Mouse (Mus musculus): ENCODE results near the gene Ybx3. TPM values are rescaled to one million over a fixed set of nuclear protein-coding genes. Genes with fewer than 3 reads are reported as not detected.

The Ybx3 gene
- polyA plus RNA-seq, 1 experiment, result 75.0 TPM

- Histone ChIP-seq H3K4me3 (ENCODE audit: insufficient read depth, low read length) (peak overlapping the region; percentile 34), H3K4me1 (ENCODE audit: control insufficient read depth, insufficient read depth, low read length) (peaks cover 8% of the 10 kb centered on the region; the same call in 1 of the 2 replicates), H3K27ac (ENCODE audit: insufficient read depth, low read length) (no peak overlapping the region)
- TF ChIP-seq POLR2A (IDR thresholded peaks at IDR 0.05; ENCODE audit: extremely low read depth, insufficient read depth, low read length) (no peak), CTCF (IDR thresholded peaks at IDR 0.05; ENCODE audit: extremely low read depth, insufficient read depth, low read length) (no peak)
Measured at GRCm38 (mm10) chr6:131386416-131387019, 1.8 kb downstream of the Ybx3 start.

GRCm38 (mm10) chr6:131385469-131385868, 2.8 kb downstream of the Ybx3 start:
- no peak for TF ChIP-seq POLR2A (IDR thresholded peaks at IDR 0.05; ENCODE audit: extremely low read depth, insufficient read depth, low read length)
- TF ChIP-seq CTCF (IDR thresholded peaks at IDR 0.05; ENCODE audit: extremely low read depth, insufficient read depth, low read length), result no peak
- H3K4me1 ChIP-seq (ENCODE audit: control insufficient read depth, insufficient read depth, low read length), result peaks cover 8% of the 10 kb centered on the region; the same call in 1 of the 2 replicates
- H3K27ac ChIP-seq (ENCODE audit: insufficient read depth, low read length), result no peak overlapping the region
- H3K4me3 ChIP-seq (ENCODE audit: insufficient read depth, low read length), result no peak overlapping the region; the same call in 1 of the 2 replicates

GRCm38 (mm10) chr6:131383713-131384330, 4.5 kb downstream of the Ybx3 start:
- no peak overlapping the region for H3K27ac ChIP-seq (ENCODE audit: insufficient read depth, low read length)
- H3K4me3 ChIP-seq (ENCODE audit: insufficient read depth, low read length), result no peak overlapping the region
- TF ChIP-seq CTCF (IDR thresholded peaks at IDR 0.05; ENCODE audit: extremely low read depth, insufficient read depth, low read length) (no peak), POLR2A (IDR thresholded peaks at IDR 0.05; ENCODE audit: extremely low read depth, insufficient read depth, low read length) (no peak)
- H3K4me1 ChIP-seq (ENCODE audit: control insufficient read depth, insufficient read depth, low read length), result peaks cover 8% of the 10 kb centered on the region; the same call in 1 of the 2 replicates

GRCm38 (mm10) chr6:131382984-131383337, 5.3 kb downstream of the Ybx3 start:
- Histone ChIP-seq H3K4me1 (ENCODE audit: control insufficient read depth, insufficient read depth, low read length) (peaks cover 8% of the 10 kb centered on the region; the same call in 1 of the 2 replicates), H3K4me3 (ENCODE audit: insufficient read depth, low read length) (no peak overlapping the region), H3K27ac (ENCODE audit: insufficient read depth, low read length) (no peak overlapping the region)
- TF ChIP-seq POLR2A (IDR thresholded peaks at IDR 0.05; ENCODE audit: extremely low read depth, insufficient read depth, low read length) (no peak), CTCF (IDR thresholded peaks at IDR 0.05; ENCODE audit: extremely low read depth, insufficient read depth, low read length) (no peak)

GRCm38 (mm10) chr6:131382232-131382983, 5.9 kb downstream of the Ybx3 start:
- Histone ChIP-seq H3K4me1 (ENCODE audit: control insufficient read depth, insufficient read depth, low read length) (peaks cover 8% of the 10 kb centered on the region; the same call in 1 of the 2 replicates), H3K4me3 (ENCODE audit: insufficient read depth, low read length) (no peak overlapping the region), H3K27ac (ENCODE audit: insufficient read depth, low read length) (peak overlapping the region; percentile 61)
- no peak for TF ChIP-seq CTCF (IDR thresholded peaks at IDR 0.05; ENCODE audit: extremely low read depth, insufficient read depth, low read length)

- Histone ChIP-seq H3K27ac (ENCODE audit: insufficient read depth, low read length) (no peak overlapping the region), H3K4me1 (ENCODE audit: control insufficient read depth, insufficient read depth, low read length) (peaks cover 11% of the 10 kb centered on the region), H3K4me3 (ENCODE audit: insufficient read depth, low read length) (no peak overlapping the region)
- no peak for TF ChIP-seq POLR2A (IDR thresholded peaks at IDR 0.05; ENCODE audit: extremely low read depth, insufficient read depth, low read length)
- TF ChIP-seq CTCF (IDR thresholded peaks at IDR 0.05; ENCODE audit: extremely low read depth, insufficient read depth, low read length), result no peak
Measured at GRCm38 (mm10) chr6:131378858-131379428, 9.3 kb downstream of the Ybx3 start.

- TF ChIP-seq POLR2A (IDR thresholded peaks at IDR 0.05; ENCODE audit: extremely low read depth, insufficient read depth, low read length) (no peak), CTCF (IDR thresholded peaks at IDR 0.05; ENCODE audit: extremely low read depth, insufficient read depth, low read length) (no peak)
- Histone ChIP-seq H3K4me3 (ENCODE audit: insufficient read depth, low read length) (no peak overlapping the region), H3K27ac (ENCODE audit: insufficient read depth, low read length) (no peak overlapping the region), H3K4me1 (ENCODE audit: control insufficient read depth, insufficient read depth, low read length) (peaks cover 7% of the 10 kb centered on the region)
Measured at GRCm38 (mm10) chr6:131377378-131377777, 10.9 kb downstream of the Ybx3 start.

- peaks cover 4% of the 10 kb centered on the region for H3K4me1 ChIP-seq (ENCODE audit: control insufficient read depth, insufficient read depth, low read length)
- H3K4me3 ChIP-seq (ENCODE audit: insufficient read depth, low read length), result no peak overlapping the region
- no peak overlapping the region for H3K27ac ChIP-seq (ENCODE audit: insufficient read depth, low read length)
- no peak for TF ChIP-seq CTCF (IDR thresholded peaks at IDR 0.05; ENCODE audit: extremely low read depth, insufficient read depth, low read length)
Measured at GRCm38 (mm10) chr6:131374594-131375340, 13.5 kb downstream of the Ybx3 start.

GRCm38 (mm10) chr6:131373160-131373559, 15.1 kb downstream of the Ybx3 start:
- Histone ChIP-seq H3K4me1 (ENCODE audit: control insufficient read depth, insufficient read depth, low read length) (peaks cover 4% of the 10 kb centered on the region), H3K27ac (ENCODE audit: insufficient read depth, low read length) (no peak overlapping the region), H3K4me3 (ENCODE audit: insufficient read depth, low read length) (no peak overlapping the region)
- TF ChIP-seq POLR2A (IDR thresholded peaks at IDR 0.05; ENCODE audit: extremely low read depth, insufficient read depth, low read length) (no peak), CTCF (IDR thresholded peaks at IDR 0.05; ENCODE audit: extremely low read depth, insufficient read depth, low read length) (no peak)
